ENCODE assay signal across 9 mouse cellular contexts in the genomic region with DNA sequence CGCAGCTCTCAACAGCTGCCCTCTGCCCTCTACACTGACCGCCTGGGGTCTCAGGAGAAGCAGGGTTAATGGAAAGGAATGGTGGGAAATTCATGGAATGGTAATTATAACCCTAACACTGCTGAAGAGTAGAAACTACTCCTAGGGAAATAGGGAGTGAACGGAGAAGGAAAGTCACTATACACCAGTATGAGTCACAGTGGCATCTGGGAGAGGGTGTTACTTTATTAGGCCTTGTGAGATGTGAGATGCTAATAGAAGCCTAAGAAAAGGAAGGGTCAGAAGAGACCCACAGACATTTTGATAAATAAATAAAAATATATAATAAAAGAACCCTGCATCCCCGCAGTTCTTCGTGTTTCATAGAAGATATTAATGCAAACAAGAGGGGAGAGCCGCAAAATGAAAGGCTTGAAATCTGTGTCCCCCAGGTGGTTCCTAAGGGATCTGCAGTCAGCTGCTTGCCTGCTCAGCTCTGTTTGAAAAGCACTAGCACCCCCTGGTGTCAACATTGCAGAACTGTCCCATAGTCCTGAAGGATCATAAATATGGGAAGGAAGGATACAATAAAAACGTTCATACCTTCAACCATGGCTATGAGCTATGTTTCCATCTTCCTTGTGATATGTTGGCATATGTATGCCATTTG. TPM values are rescaled to one million over a fixed set of nuclear protein-coding genes. Genes with fewer than 3 reads are reported as not detected.
DNase-seq lines count a peak whose midpoint lies in the region; ATAC-seq and TF ChIP-seq lines count a peak whose summit lies in the region.
"Had no signal": no experiment of that assay in that cellular context is flagged by ENCODE, and none has a peak within 500 bp of the region (broad histone marks: within the 10 kb centered on the region; RNA-seq: fewer than 3 reads in every experiment).

No protein-coding gene starts in this region.

- no peak overlapping the region for H3K4me2 ChIP-seq in embryonic facial prominence, embryonic 14.5 days (ENCODE audit: low read depth, low read length)
- no peak overlapping the region for H3K4me2 ChIP-seq in kidney, embryonic 14.5 days (replicated peaks; ENCODE audit: low read depth, low read length)
- H3K4me2 ChIP-seq in limb, embryonic 14.5 days (replicated peaks; ENCODE audit: low read depth, low read length, severe bottlenecking) = no peak overlapping the region

- no peak overlapping the region for H3K9ac ChIP-seq in embryonic facial prominence, embryonic 14.5 days (ENCODE audit: low read depth, low read length)
- H3K9ac ChIP-seq in kidney, embryonic 14.5 days (ENCODE audit: low read depth, low read length) = no peak overlapping the region
- H3K9ac ChIP-seq in limb, embryonic 14.5 days (ENCODE audit: low read depth, low read length, severe bottlenecking) = no peak overlapping the region

- 31% methylated on average over 7 of the region's 7 CpGs for WGBS in embryonic facial prominence, embryonic 14.5 days
- WGBS in kidney, embryonic 14.5 days = 31% methylated on average over 7 of the region's 7 CpGs
- WGBS in limb, embryonic 14.5 days = 31% methylated on average over 7 of the region's 7 CpGs

- no peaks in the 10 kb centered on the region for H3K36me3 ChIP-seq in embryonic facial prominence, embryonic 14.5 days (ENCODE audit: control insufficient read depth, insufficient read depth, low read length)
- H3K36me3 ChIP-seq in kidney, embryonic 14.5 days (ENCODE audit: control insufficient read depth, insufficient read depth, low read length) = no peaks in the 10 kb centered on the region
- H3K36me3 ChIP-seq in limb, embryonic 14.5 days (ENCODE audit: control insufficient read depth, insufficient read depth, low read length) = no peaks in the 10 kb centered on the region

- ATAC-seq in embryonic facial prominence, embryonic 14.5 days (ENCODE audit: low read depth) = peak; percentile 85
- ATAC-seq in kidney, embryonic 14.5 days (ENCODE audit: low FRiP score, low TSS enrichment) = peak; percentile 89
- peak; percentile 87 for ATAC-seq in limb, embryonic 14.5 days (ENCODE audit: low FRiP score, low read depth)

- no peak overlapping the region for H3K4me3 ChIP-seq in embryonic facial prominence, embryonic 14.5 days (ENCODE audit: low read depth, low read length)
- no peak overlapping the region for H3K4me3 ChIP-seq in kidney, embryonic 14.5 days (ENCODE audit: low read length)
- no peak overlapping the region for H3K4me3 ChIP-seq in limb, embryonic 14.5 days (replicated peaks; ENCODE audit: low read length)

- TF ChIP-seq POLR2A in limb, embryonic 14.5 days (IDR thresholded peaks at IDR 0.05; ENCODE audit: borderline replicate concordance, extremely low read depth, insufficient read depth, insufficient read length) = no peak

- H3K4me1 ChIP-seq in embryonic facial prominence, embryonic 14.5 days (ENCODE audit: control insufficient read depth, insufficient read depth, low read length) = no peaks in the 10 kb centered on the region
- no peaks in the 10 kb centered on the region for H3K4me1 ChIP-seq in kidney, embryonic 14.5 days (ENCODE audit: control insufficient read depth, insufficient read depth, low read length)
- no peaks in the 10 kb centered on the region for H3K4me1 ChIP-seq in limb, embryonic 14.5 days (ENCODE audit: control insufficient read depth, insufficient read depth, low read length)

- no peaks in the 10 kb centered on the region for H3K9me3 ChIP-seq in embryonic facial prominence, embryonic 14.5 days (ENCODE audit: control insufficient read depth, low read length)
- H3K9me3 ChIP-seq in kidney, embryonic 14.5 days (ENCODE audit: control insufficient read depth, low read length) = no peaks in the 10 kb centered on the region
- H3K9me3 ChIP-seq in limb, embryonic 14.5 days (ENCODE audit: control insufficient read depth, low read length) = no peaks in the 10 kb centered on the region

- DNase-seq in CD4-positive helper T cell, adult 2 months (ENCODE audit: low read depth, low spot score) = peak; percentile 64
- DNase-seq in adrenal gland, postnatal 4 days (ENCODE audit: low spot score in 2 of 2) = peak; percentile 24 to 54
- DNase-seq in embryonic facial prominence, embryonic 14.5 days (ENCODE audit: low spot score) = peak; percentile 92
- peak; percentile 71 for DNase-seq in heart, adult 8-10 months (ENCODE audit: low spot score)
- DNase-seq in limb, embryonic 14.5 days (ENCODE audit: low spot score) = peak; percentile 91
- DNase-seq in monocyte, adult 2 months (ENCODE audit: low read depth in 1 of 2, low spot score in 2 of 2) = peak; percentile 6 to 13
- peak; percentile 67 to 76 for DNase-seq in spleen, postnatal 4 days (ENCODE audit: low spot score in 2 of 2)

- no peak overlapping the region for H3K27ac ChIP-seq in embryonic facial prominence, embryonic 14.5 days (replicated peaks; ENCODE audit: low read depth, low read length)
- H3K27ac ChIP-seq in kidney, embryonic 14.5 days (ENCODE audit: low read depth, low read length) = no peak overlapping the region
- H3K27ac ChIP-seq in limb, embryonic 14.5 days (replicated peaks; ENCODE audit: low read depth, low read length) = no peak overlapping the region

- no peaks in the 10 kb centered on the region for H3K27me3 ChIP-seq in embryonic facial prominence, embryonic 14.5 days (replicated peaks; ENCODE audit: control insufficient read depth, insufficient read depth, low read length)
- no peaks in the 10 kb centered on the region for H3K27me3 ChIP-seq in kidney, embryonic 14.5 days (ENCODE audit: control insufficient read depth, insufficient read depth, low read length)
- no peaks in the 10 kb centered on the region for H3K27me3 ChIP-seq in limb, embryonic 14.5 days (ENCODE audit: control insufficient read depth, insufficient read depth, low read length)

RNA-seq across cellular contexts. Expression of gene Eif5a2, which starts 35.1 kb away (rescaled TPM):
- 1 to 10 TPM; 4.6 to 5.9 TPM for total RNA-seq in adrenal gland, postnatal 4 days (2021)
- 10.4 and 11.7 TPM in 2 replicates for polyA plus RNA-seq in embryonic facial prominence, embryonic 14.5 days (2014; fragmentation: Nextera tagmentation; extraction: Ambion mirVana)
- total RNA-seq in heart, adult 8-10 months (2022) = 1 to 10 TPM in 3 of 4 experiments, under 1 TPM in 1; 0.87 to 1.4 (median 1.2) TPM
- 6.7 and 10.9 TPM in 2 replicates for polyA plus RNA-seq in kidney, embryonic 14.5 days (2014; fragmentation: Nextera tagmentation; extraction: Ambion mirVana)
- polyA plus RNA-seq in limb, embryonic 14.5 days (2012; rRNA removed) = 7.2 and 7.8 TPM in 2 replicates
- 9.6 and 9.9 TPM in 2 replicates for polyA plus RNA-seq in limb, embryonic 14.5 days (2014; fragmentation: Nextera tagmentation; extraction: Ambion mirVana)

RNA-seq across cellular contexts. Expression of gene Slc2a2, which starts 48.3 kb away (rescaled TPM):
- 10 to 100 TPM; 11.2 to 22.3 TPM for total RNA-seq in adrenal gland, postnatal 4 days (2021)
- polyA plus RNA-seq in embryonic facial prominence, embryonic 14.5 days (2014; fragmentation: Nextera tagmentation; extraction: Ambion mirVana) = 0.12 TPM in 1 of 2 replicates, not detected in the other
- under 1 TPM in 3 of 4 experiments, not detected in 1; 0.06 to 0.26 (median 0.16) TPM for total RNA-seq in heart, adult 8-10 months (2022)
- polyA plus RNA-seq in kidney, embryonic 14.5 days (2014; fragmentation: Nextera tagmentation; extraction: Ambion mirVana) = 7.4 and 10.8 TPM in 2 replicates
- 0.06 and 0.08 TPM in 2 replicates for polyA plus RNA-seq in limb, embryonic 14.5 days (2012; rRNA removed)
- polyA plus RNA-seq in limb, embryonic 14.5 days (2014; fragmentation: Nextera tagmentation; extraction: Ambion mirVana) = not detected in 2 replicates
- total RNA-seq: gastrocnemius, postnatal 36 days had no signal

RNA-seq across cellular contexts. Expression of gene Rpl22l1, which starts 59.3 kb away (rescaled TPM):
- 100 to 1,000 TPM; 283 to 296 TPM for total RNA-seq in adrenal gland, postnatal 4 days (2021)
- polyA plus RNA-seq in embryonic facial prominence, embryonic 14.5 days (2014; fragmentation: Nextera tagmentation; extraction: Ambion mirVana) = 509 and 603 TPM in 2 replicates
- total RNA-seq in heart, adult 8-10 months (2022) = 100 to 1,000 TPM in 1 of 4 experiments, 10 to 100 TPM in 3; 75.8 to 106 (median 85.5) TPM
- 514 and 811 TPM in 2 replicates for polyA plus RNA-seq in kidney, embryonic 14.5 days (2014; fragmentation: Nextera tagmentation; extraction: Ambion mirVana)
- 183 and 322 TPM in 2 replicates for polyA plus RNA-seq in limb, embryonic 14.5 days (2012; rRNA removed)
- polyA plus RNA-seq in limb, embryonic 14.5 days (2014; fragmentation: Nextera tagmentation; extraction: Ambion mirVana) = 456 and 519 TPM in 2 replicates

Comparison
In these comparisons a context has a peak if more than half of its experiments do, and no peak if none do; other contexts are left out.
1. DNase-seq: peak in every context shown above with its lines; median percentile 92 in embryonic facial prominence, embryonic 14.5 days; 91 in limb, embryonic 14.5 days; 72 in spleen, postnatal 4 days; 71 in heart, adult 8-10 months; 64 in CD4-positive helper T cell, adult 2 months; 39 in adrenal gland, postnatal 4 days; 10 in monocyte, adult 2 months.